Mouse (Mus musculus): ENCODE measurements around the gene 2010300C02Rik.
A peak's percentile ranks its signal among the peaks of the same experiment; 100 is the strongest.

2010300C02Rik gene

GRCm38 (mm10) chr1:37665539-37666323 is 54.2 kb downstream of the 2010300C02Rik start:
- DNase-seq, result no peak

GRCm38 (mm10) chr1:37664496-37664895 is 55.4 kb downstream of the 2010300C02Rik start:
- DNase-seq, result no peak

DNA sequence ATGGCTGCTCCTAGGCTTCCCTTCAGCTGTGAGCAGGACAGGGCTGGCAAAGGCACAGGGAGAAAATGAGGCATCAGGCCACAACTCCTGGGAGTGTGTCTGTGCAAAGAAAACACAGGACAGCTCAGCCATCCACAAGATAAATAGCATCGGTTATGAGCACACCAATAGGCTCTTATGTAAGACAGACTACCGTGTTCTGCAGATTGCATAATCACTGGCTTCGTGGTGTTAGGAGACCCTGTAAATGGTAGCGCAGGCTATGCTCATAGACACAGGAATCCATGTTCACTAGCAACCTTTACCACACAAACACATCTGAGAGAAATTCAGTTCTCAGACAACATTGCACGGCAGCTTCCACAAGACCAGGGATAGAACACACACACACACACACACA is 56.3 kb downstream of the 2010300C02Rik start:
- no peak for DNase-seq

- no peak for DNase-seq
Measured at GRCm38 (mm10) chr1:37656017-37656416, 63.9 kb downstream of the 2010300C02Rik start.

DNA sequence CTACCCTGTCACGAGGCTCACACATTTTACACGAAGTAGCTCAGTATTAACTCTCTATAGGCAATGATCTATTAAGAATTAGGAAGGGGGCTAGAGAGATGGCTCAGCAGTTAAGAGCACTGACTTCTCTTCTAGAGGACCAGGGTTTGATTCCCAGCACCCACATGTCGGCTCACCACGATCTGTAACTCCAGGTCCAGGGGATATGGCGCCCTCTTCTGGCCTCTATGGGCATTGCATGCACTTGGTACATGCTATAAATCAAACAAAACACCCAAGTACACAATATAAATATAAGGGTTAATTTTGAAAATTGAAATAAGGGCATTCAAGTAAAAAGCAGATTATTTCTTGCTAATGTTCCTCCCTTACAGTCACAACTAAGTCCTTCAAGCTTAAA is 65.9 kb downstream of the 2010300C02Rik start:
- DNase-seq, result no peak

- DNase-seq, result no peak
Measured at GRCm38 (mm10) chr1:37647066-37647465, 72.8 kb downstream of the 2010300C02Rik start.

DNA sequence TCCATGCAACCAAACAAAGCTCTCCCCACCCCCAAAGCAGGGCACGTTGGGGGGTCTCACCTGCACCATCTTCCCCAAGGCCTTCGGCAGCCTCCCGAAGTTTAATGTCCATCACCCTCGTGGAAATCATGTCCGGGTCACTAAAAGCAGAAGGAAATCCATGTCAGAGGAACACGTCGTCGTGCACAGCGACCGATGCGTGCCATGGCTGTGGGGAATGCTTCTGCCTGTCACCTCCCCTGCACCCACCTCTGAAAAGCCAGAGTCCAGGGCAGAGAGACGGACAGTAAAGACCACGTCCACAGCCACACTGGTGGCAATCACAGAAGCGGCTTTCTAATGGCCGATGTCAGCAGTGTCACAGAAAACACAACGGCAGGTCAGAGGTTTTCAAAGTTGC is 75.4 kb downstream of the 2010300C02Rik start:
- no peak for DNase-seq

GRCm38 (mm10) chr1:37643794-37644365 is 76.0 kb downstream of the 2010300C02Rik start:
- no peak for DNase-seq

DNA sequence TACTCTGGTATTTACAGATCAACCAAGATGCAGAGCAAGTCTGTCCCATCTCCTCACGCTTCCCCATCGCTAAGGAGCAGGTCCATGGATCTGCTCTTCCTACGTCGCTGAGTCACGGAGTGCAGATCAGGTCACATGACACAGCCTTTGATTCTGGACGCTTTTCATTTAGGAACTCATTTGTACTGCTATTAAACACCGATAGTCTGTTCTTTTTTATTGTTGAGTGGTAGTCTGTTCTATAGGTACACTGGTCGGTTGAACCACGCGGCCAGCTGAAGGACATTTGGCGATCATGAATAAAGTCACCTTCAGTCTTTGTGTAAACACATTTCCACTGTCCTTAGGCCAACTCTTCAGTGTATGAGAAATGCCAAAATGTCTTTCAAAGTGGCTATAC is 78.5 kb downstream of the 2010300C02Rik start:
- DNase-seq, result no peak

DNA sequence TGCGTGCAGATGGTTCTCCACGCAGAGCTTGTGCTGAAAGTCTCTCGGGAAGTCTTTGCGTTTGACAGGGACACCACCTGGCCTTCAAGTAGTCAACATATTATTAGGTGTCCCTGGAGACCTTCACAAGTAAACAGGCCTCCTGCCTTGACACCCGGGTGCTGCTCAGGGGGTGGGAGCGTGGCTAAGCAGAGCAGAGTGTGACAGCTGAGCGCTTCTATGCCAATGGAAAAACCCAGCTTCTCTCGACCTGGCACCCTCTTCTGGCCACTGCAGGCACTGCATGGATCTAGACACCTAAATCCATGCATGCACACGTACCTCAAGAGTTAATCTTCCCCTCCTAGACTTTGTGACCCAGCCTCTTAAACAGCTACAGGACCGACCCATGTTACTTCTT is 80.8 kb downstream of the 2010300C02Rik start:
- peak; percentile 77 for DNase-seq

DNA sequence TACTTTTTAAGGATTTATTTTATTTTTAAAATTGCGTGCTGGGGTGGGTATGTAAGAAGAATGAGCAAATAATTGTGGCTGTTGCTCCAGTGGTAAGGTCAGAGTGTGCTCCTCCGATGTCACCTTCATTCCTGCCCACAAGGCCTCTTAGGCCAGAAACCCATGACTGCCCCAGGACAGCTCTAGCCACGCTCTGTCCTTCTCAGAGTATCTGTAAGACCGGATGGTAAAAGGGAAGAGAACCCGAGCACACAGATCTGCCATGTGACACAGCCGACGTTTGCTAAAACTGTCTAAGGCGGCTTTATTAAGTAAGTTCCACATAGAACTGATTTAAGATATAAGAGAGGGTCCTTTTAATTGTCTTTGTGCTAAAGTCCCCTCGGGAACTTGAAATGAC is 81.3 kb downstream of the 2010300C02Rik start:
- DNase-seq, result no peak

GRCm38 (mm10) chr1:37637571-37637970 is 82.3 kb downstream of the 2010300C02Rik start:
- DNase-seq, result no peak

DNA sequence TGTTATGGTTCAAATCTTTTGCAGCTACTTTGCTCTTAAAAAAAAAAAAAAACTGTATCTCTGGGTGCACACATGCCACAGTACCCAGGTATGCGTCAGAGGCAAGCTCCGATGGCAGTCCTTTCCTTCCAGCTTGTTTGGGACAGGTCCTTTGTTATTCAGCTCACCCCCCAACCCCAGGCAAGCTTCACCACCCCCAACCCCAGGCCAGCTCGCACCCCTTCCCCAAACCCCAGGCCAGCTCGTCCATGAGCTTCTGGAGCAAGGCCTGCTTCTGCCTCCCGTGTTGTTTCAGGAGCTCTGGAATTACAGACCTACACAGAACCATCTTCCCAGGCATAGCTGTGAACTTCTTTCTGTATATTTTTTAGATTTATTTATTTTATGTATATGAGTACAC is 83.1 kb downstream of the 2010300C02Rik start:
- DNase-seq, result no peak

- no peak for DNase-seq
Measured at GRCm38 (mm10) chr1:37636169-37636568, 83.7 kb downstream of the 2010300C02Rik start.

- DNase-seq, result no peak
Measured at GRCm38 (mm10) chr1:37635716-37636115, 84.2 kb downstream of the 2010300C02Rik start.

GRCm38 (mm10) chr1:37634658-37635057 is 85.2 kb downstream of the 2010300C02Rik start:
- DNase-seq, result peak; percentile 53

DNA sequence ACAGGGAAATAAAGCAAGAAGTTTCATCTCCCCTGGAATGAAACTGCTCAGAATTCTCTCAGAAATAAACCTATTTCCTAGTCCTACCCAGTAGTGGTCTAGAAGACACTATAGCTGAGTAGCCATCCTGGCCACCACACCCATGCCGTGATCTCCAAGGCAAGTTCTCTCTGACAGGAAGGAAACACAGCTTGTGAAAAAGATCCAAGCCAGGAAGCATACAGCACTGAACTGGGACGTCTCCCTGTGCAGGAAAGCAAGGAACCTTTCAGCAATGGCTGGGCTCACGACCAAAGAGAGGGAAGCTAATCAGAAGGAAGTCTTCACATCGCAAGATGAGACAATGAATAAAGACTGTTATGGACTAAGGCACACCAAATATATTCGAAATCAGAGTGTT is 86.4 kb downstream of the 2010300C02Rik start:
- no peak for DNase-seq

DNA sequence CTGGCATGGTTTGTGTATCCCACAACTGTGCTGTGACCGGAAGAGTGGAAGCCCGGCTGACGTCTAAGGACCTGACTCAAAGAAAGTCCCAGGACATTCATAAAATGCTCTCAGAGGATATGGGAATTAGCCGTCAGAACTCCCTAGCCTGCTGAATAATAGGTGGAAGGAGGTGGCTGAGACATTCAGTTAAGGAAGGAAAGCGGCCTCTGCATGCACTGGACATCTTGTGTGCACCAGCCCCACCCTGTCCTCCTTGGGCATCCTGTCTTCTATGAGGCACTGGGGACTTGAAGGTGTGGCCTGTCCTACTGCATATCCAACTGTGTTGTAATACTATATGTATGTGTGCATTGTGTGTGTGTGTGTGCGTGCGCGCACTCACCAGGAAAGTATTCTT is 87.5 kb downstream of the 2010300C02Rik start:
- DNase-seq, result no peak

GRCm38 (mm10) chr1:37631456-37631855 is 88.4 kb downstream of the 2010300C02Rik start:
- no peak for DNase-seq

DNA sequence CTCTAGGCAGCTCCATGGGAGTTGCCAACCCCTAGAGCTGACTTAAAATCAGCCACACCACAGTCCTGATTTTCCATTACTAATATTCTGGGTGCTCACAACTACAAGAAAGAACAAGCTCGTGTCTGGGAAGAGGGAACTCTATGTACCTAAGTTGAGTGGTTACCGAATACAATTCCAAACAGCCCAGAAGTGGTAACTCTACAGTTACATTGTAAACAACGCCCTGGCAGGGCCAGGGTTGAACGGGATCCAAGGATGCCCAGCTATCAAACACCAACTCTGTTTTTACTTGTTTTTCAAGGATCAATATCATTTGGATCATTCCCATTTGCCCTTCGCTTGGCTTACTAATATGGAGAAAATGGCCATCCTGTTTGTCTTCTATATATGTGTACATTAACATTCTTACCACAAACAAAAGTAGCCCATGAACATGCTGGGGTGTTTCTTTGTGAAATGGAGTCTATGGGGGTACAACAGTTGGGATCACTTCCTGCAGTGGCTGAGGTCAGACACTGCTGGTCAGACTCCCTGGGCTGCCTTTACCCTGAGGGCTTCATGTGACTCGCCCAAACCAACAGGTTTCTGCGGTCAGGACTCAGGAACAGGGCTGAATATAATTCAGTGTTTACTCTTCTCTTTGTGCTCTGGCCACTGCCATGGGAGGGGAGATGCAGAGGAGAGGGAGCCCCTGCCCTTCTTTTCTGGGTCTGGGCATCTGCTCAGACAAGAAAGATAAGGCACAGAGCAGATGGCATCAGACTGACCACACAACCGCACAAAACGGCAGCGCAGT is 89.3 kb downstream of the 2010300C02Rik start:
- DNase-seq, result no peak

DNA sequence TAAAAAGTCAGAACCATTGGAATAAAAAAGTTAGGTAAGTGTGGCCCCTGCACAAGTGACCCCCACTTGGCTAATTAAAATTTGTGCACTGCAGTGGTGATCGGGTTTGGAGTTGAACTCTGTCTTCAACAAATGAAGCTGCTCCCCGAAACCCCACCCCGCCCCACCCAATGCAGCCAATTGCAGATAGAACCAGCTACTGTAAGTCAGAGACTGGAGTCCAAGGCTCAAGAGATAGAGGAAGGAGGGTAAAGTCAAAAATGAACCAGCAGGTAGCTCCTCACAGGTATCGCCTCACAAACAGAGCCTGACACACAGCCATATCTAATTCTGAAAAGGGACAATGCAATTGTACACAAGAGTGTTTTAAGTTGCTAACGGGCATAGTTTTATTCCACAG is 90.0 kb downstream of the 2010300C02Rik start:
- no peak for DNase-seq

DNA sequence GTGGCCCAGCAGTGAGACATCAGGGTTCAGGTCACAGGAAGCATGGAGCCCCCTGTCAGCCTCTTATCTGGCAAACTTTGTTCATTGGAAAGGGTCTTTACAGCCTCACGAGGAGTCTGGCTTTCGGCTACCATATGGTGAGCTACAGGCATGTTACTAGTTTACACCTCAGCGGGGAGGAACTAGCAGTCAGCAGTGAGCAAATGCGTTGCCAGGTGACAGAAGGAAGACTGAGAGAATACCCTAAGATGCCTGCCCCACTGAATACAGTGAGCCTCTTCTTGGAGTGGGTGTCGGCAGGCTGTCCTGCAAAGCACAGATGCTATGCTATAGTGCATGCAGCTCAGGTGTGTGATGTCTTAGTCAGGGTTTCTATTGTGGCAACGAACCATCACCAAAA is 91.1 kb downstream of the 2010300C02Rik start:
- no peak for DNase-seq

DNA sequence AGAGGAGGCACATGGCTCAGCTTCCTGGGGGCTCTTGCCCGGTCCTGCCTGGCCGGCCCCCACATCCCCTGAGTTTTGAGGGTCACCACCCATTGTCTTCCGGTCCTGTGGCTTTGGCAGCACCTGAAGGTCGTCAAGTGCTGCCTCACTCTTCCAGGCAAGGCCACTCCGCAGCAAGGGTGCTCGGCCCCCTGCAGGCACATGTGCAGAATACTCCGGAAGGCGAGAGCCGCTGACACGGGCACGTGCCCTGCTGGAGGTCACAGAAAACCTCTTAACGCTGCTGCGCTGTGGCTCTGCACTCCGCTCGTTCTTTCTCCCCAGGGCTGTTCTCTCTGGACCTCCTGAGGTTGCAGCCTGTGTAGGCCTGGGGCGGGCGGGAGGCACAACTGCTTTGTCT is 95.7 kb downstream of the 2010300C02Rik start:
- DNase-seq, result no peak

GRCm38 (mm10) chr1:37622049-37622448 is 97.8 kb downstream of the 2010300C02Rik start:
- DNase-seq, result no peak
